Mouse (Mus musculus) urinary bladder, postnatal 4 days (tissue): ENCODE results near the gene Nedd9.
"Not testable (repeated sequence)": the region's sequence is repeated elsewhere in the genome, so short reads cannot be mapped to it uniquely, and the experiment has no call there.

Experiments used
- DNase-seq, 2 experiments: peaks; one replicate each; pipeline ENCODE4 v3.0.0; 2021 to 2022; ENCODE audit warnings: low spot score in 2 of 2

The Nedd9 gene

DNA sequence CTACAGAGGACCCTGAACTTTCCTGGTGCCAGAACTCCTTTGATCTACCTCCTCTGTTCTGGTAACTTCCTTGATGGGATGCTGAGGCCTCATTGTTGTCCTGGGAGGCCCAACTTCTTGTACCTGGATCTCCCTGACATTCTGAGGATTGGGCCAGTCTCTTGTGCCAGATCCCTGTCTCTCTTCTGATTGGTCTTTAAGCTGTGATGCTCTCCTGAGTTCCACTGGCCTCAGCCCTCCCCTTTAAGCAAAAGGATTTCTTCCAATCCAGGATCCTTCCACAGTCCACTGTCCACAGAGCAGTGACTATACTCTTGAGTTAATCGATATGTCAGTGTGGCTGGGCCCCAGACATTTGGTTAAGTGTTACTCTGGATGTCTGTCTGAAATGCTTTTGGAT, 112.3 kb downstream of the Nedd9 start:
- no peak for DNase-seq

GRCm38 (mm10) chr13:41372555-41373460, 114.4 kb downstream of the Nedd9 start:
- DNase-seq: no peak

DNA sequence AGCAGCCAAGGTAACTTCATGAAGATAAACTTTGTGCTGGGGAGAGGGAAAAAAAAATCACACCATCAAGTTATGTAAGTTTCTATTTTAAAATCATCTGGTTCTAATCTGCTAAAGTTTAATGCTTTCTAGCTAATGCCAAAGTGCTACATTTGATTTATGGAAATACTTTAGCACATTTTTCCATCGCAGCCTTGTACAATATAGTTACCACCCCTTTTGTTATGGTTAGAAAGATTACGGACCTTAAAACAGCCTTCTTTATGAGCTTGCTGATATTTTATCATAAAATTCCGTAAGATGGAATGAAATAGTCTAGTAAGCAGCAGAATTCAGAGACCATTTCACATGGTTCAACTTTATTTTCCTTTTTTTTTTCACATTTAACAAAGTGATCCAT, 115.6 kb downstream of the Nedd9 start:
- no peak for DNase-seq

DNA sequence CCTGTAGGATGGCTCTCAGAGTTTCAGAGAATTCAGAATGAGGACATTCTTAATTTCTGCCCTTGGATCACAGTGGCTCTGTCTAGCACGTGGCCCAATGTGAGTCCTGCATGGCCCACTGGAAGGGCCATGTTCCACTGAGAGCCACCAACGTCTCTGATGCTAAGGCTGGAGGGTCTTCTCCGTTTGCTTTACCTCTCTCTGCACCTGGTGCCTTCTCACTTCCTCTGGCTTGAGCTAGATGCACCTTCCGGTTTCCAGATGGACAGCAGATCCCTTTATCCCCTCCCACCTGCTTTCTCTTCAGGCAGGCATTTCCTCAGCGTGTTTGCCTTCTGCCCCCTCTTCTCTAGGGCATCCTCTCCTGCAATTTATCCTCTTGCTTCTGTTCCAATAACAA, 118.5 kb downstream of the Nedd9 start:
- no peak for DNase-seq

DNA sequence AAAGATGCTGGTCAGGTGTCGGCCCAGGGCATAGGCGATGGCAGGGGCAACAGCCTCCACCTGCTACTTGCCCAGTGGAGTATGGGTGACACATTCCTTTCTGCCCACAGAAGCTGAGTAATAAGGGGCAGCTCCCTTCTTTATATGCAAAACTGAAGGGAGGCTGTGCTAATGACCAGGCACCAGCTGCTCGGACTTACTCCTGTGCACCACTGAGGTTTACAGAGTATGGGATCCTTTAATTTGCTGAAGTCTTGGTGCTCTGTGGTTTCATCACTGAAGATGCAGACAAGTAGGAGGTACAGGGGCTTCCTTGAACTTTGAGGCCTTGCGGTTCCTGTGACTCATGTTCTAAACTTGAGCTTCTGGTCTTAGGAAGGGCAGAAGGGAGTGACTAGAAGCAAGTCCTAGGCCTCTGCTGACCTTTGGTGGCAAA, 120.0 kb downstream of the Nedd9 start:
- no peak for DNase-seq

DNA sequence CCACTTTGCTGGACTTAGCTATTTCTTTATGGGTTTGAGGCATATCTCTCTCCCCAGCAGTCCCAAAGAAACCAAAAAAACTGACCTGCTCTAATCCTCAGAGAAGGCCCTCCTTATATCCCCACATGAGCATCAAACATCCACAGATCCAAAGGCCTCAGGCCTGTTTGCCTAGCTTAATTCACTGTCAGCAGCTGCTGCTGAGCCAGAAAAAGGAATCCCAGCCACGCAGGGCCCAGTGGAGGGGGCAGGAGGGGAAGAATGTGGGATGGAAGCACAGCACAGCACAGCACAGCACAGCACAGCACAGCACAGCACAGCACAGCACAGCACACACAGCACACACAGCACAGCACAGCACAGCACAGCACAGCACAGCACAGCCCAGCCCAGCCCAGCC, 120.6 kb downstream of the Nedd9 start:
- DNase-seq: not testable (repeated sequence)

DNA sequence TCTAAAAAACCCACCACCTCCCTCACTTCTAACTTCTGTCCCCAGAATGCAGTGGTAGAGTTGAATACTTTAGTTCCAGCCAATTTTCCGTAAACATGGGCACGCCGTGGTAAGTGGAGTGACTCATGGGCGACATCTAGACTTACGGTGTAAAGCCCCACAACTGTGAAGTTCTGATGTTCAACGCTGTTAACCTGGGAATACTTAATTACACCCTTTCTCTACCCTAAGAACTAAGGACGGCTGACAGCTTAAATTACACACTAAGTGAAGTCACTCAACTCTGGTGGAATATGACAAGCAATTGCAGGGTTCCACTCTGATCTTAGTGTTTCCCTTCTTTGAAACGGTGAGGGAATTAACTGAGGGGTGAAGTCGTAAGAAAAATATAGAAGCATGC, 122.9 kb downstream of the Nedd9 start:
- no peak for DNase-seq

DNA sequence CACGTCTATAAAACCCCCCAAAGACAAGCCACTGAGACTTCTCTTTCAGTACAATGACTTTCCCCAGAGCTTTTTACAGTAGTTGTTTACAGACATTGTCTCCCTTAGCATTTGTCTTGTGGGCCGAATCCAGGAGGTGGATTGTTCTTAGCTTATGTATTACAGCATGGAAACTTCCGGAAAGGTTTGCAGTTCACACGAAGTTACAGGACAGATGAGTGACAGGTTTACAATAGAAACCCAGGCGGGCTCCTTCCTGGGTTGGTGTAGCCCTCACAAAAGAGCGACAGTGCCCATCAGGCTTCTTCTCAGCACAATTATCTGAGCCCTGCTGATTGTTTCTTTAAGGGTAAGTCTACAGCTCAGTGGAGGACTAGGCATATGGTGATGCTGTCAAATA, 124.3 kb downstream of the Nedd9 start:
- DNase-seq: no peak

DNA sequence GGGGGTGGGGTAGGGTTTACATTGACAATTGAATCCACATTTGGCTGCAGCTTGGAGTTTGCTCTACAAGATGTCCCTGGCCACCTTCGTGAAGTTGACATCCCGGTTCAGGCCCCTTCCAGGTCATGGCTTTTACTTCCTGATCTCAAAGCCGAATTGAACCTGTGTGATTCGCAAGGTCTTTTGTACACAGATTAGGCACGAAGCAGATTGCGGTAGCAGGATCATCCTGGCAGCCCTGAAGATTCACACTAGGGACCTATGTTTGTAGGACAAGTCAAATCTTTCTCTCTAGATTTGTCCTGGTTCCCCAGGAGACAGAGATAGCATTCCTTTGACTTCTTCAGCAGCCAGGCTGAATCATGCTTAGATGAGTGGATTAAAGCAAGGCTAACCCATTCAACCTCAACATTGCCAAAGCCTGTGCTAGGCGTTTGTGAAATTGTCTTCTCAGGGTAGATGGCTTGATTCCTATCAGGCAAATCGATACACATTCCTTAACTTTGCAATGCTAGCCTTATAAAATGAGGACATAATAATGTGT, 126.8 kb downstream of the Nedd9 start:
- DNase-seq: no peak

- DNase-seq: no peak
These were observed 127.6 kb downstream of the Nedd9 start for GRCm38 (mm10) chr13:41359330-41360215.

DNA sequence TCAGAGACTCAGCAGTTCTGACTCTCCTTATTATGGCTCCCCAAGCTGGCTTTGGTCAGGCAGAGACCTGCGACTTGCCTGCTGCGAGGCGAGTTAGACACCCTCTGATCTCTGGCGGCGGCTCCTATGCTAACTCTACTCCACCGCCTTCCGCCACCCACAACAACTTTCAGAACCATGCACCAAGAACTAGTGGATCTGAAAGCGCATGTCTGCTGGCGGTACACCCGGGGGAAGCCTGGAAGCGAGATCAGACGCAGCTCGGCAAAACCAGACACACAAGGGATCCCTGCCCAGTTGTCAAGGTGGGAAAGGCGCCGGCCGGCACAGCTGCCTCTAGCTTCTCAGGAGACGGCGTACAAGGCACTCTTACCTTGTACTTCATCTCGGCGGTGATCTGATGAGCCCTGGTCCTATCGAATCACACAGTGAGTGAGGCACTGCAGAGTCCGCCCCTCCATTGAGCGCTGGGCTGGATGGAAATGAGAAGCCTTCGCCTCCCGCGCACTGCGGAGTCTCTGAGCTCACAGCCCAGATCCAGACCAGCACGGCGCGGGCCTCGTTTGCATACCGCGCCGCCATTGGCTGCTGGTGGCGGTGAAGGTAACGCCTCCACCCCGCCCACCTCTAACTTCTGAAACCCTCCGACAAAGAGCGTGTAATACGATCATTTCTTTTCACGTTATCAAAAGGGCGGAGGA, 128.5 kb downstream of the Nedd9 start:
- peak; percentile 90 to 93 for DNase-seq

GRCm38 (mm10) chr13:41358009-41358408, 129.2 kb downstream of the Nedd9 start:
- no peak for DNase-seq

DNA sequence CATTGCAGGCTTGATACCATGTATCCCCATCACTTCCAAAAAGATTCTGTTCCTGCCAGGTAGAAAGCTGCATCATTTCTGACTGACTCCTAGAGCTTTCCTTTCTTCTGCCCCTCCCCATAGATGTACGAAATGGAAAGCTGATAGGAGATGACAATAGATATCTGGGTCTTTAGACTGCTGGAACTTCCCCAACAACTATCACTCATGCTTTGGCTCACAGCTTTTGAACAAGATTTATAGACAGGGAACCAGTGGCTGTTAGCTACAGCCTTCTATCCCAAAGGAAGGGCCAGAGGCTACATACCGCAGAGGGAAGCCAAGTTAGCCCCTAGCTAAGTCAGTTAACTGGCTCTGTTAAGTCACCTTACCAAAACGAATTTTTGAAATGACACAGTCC, 129.6 kb downstream of the Nedd9 start:
- DNase-seq: no peak

- DNase-seq: no peak
These were observed 130.0 kb downstream of the Nedd9 start for GRCm38 (mm10) chr13:41357161-41357560.

DNA sequence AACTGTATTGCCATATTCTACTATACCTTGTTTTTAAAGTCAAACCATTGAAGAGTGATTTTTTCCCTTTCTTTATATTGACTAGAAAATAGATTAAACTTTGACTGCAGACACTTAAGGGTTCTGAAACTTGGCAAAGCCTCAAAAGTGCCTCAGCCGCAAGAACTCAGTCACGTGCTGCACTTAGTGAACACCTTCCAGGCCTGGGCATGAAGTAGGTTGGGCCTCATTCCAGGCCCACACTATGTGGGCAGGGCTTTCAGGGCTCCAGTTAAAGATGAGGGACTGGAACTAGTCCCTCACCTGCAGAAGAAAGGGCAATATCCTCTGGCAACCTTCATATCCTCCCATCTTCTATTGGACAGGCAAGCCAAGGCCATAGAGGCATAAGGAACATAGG, 131.6 kb downstream of the Nedd9 start:
- no peak for DNase-seq

DNA sequence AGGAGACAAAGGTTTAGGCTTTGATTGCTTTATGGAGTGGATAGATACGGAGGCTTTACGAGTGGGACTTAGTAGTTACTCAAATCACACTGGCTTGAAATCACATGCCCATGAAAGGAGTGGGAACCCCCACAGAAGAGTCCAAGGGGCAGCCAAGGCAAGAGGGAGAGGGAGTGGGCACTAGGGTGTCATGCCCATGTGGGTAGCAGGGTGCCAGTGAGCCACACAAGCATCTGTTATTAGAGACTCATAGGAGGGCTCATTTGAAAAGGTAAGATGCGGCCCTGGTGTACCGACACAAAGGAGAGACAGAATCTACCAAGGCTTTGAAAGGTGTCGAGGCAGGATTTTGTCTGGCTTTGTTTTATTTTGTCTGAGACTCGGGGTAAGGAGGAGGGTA, 132.6 kb downstream of the Nedd9 start:
- no peak for DNase-seq

- no peak for DNase-seq
These were observed 133.5 kb downstream of the Nedd9 start for GRCm38 (mm10) chr13:41353676-41354075.

GRCm38 (mm10) chr13:41352352-41352751, 134.8 kb downstream of the Nedd9 start:
- DNase-seq: no peak

DNA sequence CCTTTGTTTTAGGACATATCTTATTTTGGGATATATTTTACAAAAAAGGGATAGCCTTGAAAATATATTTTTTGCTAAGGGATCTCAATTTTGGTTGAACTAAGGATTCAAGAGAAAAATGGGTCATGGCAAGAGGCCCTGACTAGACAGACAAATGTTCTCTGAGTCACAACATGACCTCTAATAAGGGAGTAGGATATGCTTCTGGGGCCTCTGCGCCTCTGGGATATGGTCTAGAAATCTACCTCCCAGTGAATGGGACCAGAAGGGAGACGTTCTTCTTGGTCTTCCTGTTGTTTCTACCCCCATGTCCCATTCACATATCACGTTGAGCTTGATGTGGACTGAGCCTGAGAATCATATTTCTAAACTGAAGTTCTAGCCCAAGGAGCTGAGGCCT, 136.6 kb downstream of the Nedd9 start:
- no peak for DNase-seq

DNA sequence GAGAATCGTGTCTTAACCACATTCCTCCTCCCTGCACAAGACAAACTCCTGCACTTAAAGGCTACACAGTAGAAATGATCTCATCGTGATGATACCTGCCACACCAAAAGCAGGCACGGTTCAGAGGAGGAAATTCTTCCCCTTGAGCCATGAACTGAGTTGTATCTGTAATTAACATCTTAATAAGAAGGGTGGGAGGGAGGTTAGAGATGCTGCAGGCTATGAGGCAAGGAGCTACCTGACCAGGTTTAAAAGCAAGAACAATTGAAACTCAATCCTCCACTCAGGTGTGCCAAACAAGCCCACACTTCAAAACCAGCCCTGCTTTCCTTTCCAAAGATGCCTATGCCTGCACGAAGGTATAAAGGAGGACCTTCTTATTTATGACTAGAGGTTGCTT, 137.4 kb downstream of the Nedd9 start:
- DNase-seq: no peak

- DNase-seq: no peak
These were observed 141.4 kb downstream of the Nedd9 start for GRCm38 (mm10) chr13:41345756-41346155.

DNA sequence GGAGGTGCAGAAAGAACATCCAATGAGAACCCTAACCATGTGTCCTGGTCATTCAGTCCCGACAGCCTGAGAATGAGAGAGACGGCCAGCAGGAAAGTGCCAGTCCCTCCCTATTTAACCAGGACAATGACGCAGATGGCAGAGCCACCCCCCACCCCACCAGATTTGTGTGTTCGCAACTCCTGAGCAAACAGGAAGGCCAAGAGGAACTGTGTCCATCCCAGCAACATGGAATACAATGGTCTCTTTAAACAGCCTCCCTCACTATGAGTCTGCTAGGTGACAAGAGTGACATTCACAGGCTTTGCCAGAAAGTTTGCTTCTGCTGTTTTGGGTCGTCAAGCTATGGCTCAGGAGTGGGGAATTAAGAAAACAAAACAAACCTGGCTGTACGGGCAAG, 141.9 kb downstream of the Nedd9 start:
- DNase-seq: no peak
